Mouse (Mus musculus) spleen, adult 2 months (tissue): ENCODE measurements around the gene Hikeshi. TPM values are rescaled to one million over a fixed set of nuclear protein-coding genes. Genes with fewer than 3 reads are reported as not detected.

Source experiments
- DNase-seq, 2 experiments: peaks; one replicate each; pipeline versions ENCODE4 v3.0.0 to v3.0.0-alpha.2; 2012 to 2021; ENCODE audit warnings: low spot score in 2 of 2, low read depth in 1 of 2
- H3K27ac ChIP-seq: fragments of 200-500 bp; 2 replicates; pipeline ENCODE4 v1.5.1; 2012; ENCODE audit warnings: low read length, inconsistent platforms; ENCODE audit not compliant: insufficient read depth
- H3K27me3 ChIP-seq: fragments of 200-500 bp; 2 replicates; pipeline ENCODE4 v1.6.1; 2012; ENCODE audit warnings: mild to moderate bottlenecking, moderate library complexity, low read length, inconsistent platforms; ENCODE audit not compliant: control insufficient read depth, insufficient read depth
- H3K36me3 ChIP-seq: fragments of 200-500 bp; 2 replicates; pipeline ENCODE4 v1.6.1; 2012; ENCODE audit warnings: mild to moderate bottlenecking, low read length, inconsistent platforms; ENCODE audit not compliant: control insufficient read depth, insufficient read depth
- H3K4me1 ChIP-seq: fragments of 200-500 bp; 2 replicates; pipeline ENCODE4 v1.6.1; 2011; ENCODE audit warnings: inconsistent platforms; ENCODE audit not compliant: control insufficient read depth, insufficient read depth, insufficient read length
- H3K4me3 ChIP-seq: fragments of 200-500 bp; 2 replicates; pipeline ENCODE4 v1.5.1; 2011; ENCODE audit warnings: mild to moderate bottlenecking, inconsistent platforms; ENCODE audit not compliant: insufficient read depth, insufficient read length; ENCODE audit errors: extremely low read depth
- CTCF ChIP-seq: fragments of 200-500 bp; IDR thresholded peaks from 2 replicates; pipeline ENCODE4 v1.5.1; 2011; ENCODE audit warnings: mild to moderate bottlenecking, inconsistent platforms; ENCODE audit not compliant: insufficient read depth, insufficient read length, insufficient replicate concordance; ENCODE audit errors: extremely low read depth
- POLR2A ChIP-seq: fragments of 200-500 bp; IDR thresholded peaks from 2 replicates; pipeline ENCODE4 v1.6.1; 2011; ENCODE audit warnings: low read depth, low read length, inconsistent platforms
- WGBS: fragments of 180-500 bp; shearing (Covaris S2); methylation state at CpG from one replicate; pipeline ENCODE4 v1.1.7; 2018; 5-methylcytosine and 5-hydroxymethylcytosine counted together
- polyA plus RNA-seq: library from polyadenylated mRNA; depleted of rRNA; stranded (reverse); fragments of >200 nt; gene quantifications from 2 replicates; pipeline ENCODE4 v1.2.3, GENCODE M21; 2012; rRNA removed

Gene Hikeshi
- polyA plus RNA-seq: 26.1 and 26.8 TPM in 2 replicates

DNA sequence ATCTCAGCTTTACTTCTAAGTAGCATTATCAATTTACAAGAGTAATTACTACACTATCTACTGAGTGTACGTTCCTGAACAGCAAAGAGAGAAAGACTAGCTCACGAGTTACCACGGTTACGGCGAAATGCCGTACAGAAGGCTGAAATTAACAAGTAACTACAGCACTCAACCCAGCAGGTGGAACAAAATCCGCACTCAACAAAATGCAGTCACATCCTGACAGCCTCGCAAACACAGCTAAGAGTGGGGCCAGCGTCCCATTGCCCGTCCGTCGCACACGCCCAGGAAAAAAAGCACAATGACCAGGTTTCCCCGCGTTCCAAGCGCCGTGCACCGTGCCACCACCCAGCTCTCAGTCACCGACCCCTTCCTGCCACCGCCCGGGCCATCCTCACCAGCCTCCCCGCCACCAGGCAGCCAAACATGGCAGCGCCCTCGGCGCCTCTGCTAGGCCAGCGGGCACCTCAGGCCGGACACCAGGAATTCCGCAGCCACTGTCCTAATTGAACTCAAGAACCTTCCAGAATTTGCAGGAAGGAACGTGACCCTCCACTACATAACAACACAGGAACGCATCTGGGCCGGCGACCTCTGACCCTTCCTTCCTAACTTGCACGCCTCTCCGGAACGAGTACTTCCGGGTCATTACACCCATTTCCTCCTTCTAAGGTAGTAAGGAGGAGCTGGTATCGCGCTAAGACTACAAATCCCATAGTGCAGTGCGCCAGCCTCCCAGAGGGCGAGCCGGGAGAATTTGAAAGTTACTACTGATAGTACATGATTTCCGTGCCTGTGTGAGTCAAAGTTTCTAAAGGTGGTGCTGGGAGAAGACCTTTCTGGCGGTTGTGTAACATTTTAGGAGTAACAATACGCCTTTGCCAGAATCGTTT lies at the start of gene Hikeshi:
Gene Hikeshi, minus strand, starts transcription at position 634 of the 893 bp plus-strand sequence.
- peak; percentile 13; the same call in 1 of the 2 replicates for TF ChIP-seq POLR2A
- TF ChIP-seq CTCF: no peak

DNA sequence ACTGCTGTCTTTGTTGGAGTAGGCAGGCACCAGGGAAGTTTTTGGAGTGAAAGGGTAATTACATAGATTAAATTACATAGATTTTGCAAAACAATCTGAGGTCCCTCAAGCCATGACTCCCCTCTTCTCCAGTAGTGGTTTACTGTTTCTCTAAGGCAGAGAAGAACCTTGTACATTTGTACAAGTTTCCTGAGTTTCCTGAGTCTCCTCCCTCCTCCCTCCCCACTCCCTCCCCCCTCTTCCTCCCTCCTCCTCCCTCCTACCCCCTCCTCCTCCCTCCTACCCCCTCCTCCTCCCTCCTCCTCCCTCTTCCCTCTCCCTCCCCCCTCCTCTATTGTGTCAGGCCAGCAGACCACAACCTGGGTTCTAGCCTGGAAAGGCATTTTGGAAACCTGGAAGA lies 43.4 kb upstream of the Hikeshi start:
- H3K27me3 ChIP-seq: no peaks in the 10 kb centered on the region
- no peaks in the 10 kb centered on the region for H3K4me1 ChIP-seq
- TF ChIP-seq POLR2A (no peak), CTCF (no peak)
- H3K4me3 ChIP-seq: no peak overlapping the region
- H3K27ac ChIP-seq: no peak overlapping the region
- H3K36me3 ChIP-seq: no peaks in the 10 kb centered on the region
- no peak for DNase-seq

More for the DNA sequence above, at the start of gene Hikeshi:
- Histone ChIP-seq H3K36me3 (no peaks in the 10 kb centered on the region), H3K4me1 (peaks cover 2% of the 10 kb centered on the region; the same call in 1 of the 2 replicates), H3K27me3 (no peaks in the 10 kb centered on the region), H3K27ac (peak within 1 kb of the TSS; percentile 75), H3K4me3 (peak within 1 kb of the TSS; percentile 84)
- WGBS: under 1% methylated on average over 45 of the region's 45 CpGs
- peak; percentile 95 to 98 for DNase-seq

DNA sequence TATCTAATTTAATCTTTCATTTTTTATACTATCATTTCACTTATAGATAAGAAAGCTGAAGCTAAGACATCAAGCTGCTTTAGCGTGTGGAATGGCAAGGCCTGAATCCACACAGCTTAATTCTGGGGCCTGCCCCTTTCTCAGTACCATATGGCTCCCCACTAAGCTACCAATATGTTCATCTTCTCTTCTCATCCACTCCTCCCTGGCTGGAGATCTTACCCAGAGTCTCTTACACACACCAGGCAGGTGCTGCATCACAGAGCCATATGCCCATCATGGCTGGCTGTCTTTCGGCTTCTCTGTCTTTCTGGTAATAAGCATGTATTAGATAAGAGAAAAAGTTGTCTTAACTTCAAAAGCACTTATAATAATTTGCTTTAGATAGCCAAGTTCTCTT lies 42.4 kb upstream of the Hikeshi start:
- no peak overlapping the region for H3K27ac ChIP-seq
- H3K4me3 ChIP-seq: no peak overlapping the region
- H3K36me3 ChIP-seq: no peaks in the 10 kb centered on the region
- 92% methylated on average over 2 of the region's 2 CpGs for WGBS
- peaks cover 4% of the 10 kb centered on the region; the same call in 1 of the 2 replicates for H3K4me1 ChIP-seq
- no peaks in the 10 kb centered on the region for H3K27me3 ChIP-seq
- TF ChIP-seq POLR2A (no peak), CTCF (no peak)
- DNase-seq: no peak

DNA sequence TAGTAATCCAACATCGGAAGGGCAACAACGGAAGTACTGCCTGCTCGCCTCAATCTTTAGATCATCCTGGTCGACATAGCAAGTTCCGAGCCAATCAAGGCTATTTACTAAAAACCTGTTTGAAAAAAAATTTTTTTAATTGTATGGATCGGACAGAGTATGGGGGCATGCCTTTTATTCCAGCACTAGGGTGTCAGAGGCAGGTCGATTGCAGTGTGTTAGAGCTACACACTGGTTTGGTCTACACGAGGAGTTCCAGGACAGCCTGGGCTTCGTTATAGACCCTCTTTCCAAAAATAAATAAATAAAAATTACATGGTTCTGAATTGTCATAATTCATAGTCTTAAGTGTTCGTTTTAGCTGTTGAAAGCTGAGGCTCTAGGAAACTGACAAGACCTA lies 40.6 kb upstream of the Hikeshi start:
- peak overlapping the region; percentile 85; the same call in 1 of the 2 replicates for H3K4me3 ChIP-seq

DNA sequence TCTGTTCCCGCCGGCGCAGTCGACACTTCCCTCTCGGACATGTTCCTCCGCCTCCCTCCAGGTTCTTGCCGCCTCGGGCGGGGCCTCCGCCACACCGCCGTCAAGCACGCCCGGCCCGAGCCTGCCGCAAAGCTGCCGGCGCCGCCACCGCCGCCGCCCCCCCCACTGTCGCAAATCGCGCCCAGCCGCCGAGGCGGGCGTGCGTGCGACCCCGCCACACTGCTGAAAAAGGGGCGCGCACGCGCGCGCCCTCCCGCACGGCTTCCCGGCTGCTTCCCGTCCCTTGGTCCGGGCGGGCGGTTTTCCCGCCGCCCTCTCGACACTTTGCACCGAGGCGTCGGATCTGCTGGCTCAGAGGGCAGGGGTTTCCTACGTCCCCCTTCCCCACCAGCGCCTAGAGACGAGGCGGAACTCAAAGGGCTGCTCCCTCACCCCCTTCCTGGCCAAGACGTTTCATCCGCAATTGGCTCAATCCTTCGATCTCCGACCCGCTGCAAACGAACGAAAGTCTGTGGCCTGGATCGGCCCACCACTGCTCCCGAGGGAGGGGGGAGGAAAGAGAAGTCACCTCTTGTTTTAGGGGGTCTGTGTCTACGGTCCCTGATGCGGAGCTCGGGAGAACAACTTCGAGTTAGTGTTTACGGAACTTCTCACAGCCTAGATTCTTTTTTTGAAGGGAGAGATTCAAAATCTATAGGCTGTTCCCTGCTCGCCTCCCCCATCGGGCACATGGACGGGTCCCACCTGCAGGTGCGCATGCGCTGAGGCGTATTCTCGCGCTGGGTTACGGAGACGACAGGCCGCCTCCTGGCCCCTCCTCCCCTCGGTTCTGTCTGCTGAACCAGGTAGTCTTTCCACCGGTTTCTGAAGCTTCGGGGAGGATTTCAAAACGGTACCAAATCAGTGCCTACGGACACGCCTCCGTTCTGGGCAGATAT lies 39.8 kb upstream of the Hikeshi start, which contains the start of gene Eed:
Gene Eed, minus strand, starts transcription at position 499 of the 938 bp plus-strand sequence.
- H3K27ac ChIP-seq: peak within 1 kb of the TSS; percentile 98
- TF ChIP-seq CTCF: no peak
- TF ChIP-seq POLR2A: peak; percentile 77
- H3K27me3 ChIP-seq: no peaks in the 10 kb centered on the region
- peaks cover 4% of the 10 kb centered on the region; the same call in 1 of the 2 replicates for H3K4me1 ChIP-seq
- peak; percentile 92 to 93 for DNase-seq
- WGBS: under 1% methylated on average over 87 of the region's 87 CpGs
- peak within 1 kb of the TSS; percentile 85 for H3K4me3 ChIP-seq
- peaks cover 7% of the 10 kb centered on the region for H3K36me3 ChIP-seq

More for the DNA sequence above, 40.6 kb upstream of the Hikeshi start:
- no peaks in the 10 kb centered on the region for H3K27me3 ChIP-seq
- 6% methylated on average over 10 of the region's 10 CpGs for WGBS
- peak overlapping the region; percentile 12; the same call in 1 of the 2 replicates for H3K27ac ChIP-seq
- peaks cover 3% of the 10 kb centered on the region for H3K36me3 ChIP-seq
- H3K4me1 ChIP-seq: peaks cover 4% of the 10 kb centered on the region; the same call in 1 of the 2 replicates
- TF ChIP-seq POLR2A: no peak
- DNase-seq: no peak

DNA sequence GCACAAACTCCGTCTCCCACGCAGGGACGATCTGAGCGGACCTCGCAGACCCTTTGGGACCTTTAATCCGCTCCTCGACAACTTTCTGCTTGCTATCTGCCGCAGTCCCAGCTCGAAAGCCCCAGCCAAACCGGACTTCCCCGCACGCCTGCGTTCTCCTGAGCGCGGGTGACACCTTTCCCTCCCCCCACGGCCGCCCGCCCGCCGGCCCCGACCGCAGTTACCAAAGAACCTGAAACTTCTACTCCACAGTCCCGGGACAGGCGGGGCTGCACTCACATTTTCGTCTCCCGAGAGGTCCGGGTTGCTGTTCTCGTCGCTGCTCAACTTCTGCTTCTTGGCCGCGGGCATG lies 39.1 kb upstream of the Hikeshi start:
- DNase-seq: no peak
- H3K4me3 ChIP-seq: peak overlapping the region; percentile 85
- TF ChIP-seq CTCF: no peak
- no peak for TF ChIP-seq POLR2A
- WGBS: under 1% methylated on average over 31 of the region's 31 CpGs
- peaks cover 4% of the 10 kb centered on the region; the same call in 1 of the 2 replicates for H3K4me1 ChIP-seq
- H3K27ac ChIP-seq: peak overlapping the region; percentile 98
- H3K27me3 ChIP-seq: no peaks in the 10 kb centered on the region
- H3K36me3 ChIP-seq: peaks cover 8% of the 10 kb centered on the region
